Mouse (Mus musculus) intestine, embryonic 15.5 days (tissue): ENCODE measurements around the gene Phox2a. TPM values are rescaled to one million over a fixed set of nuclear protein-coding genes. Genes with fewer than 3 reads are reported as not detected.

ENCODE experiments used
- ATAC-seq: fragments of 200-750 bp; cut with Nextera tagmentation; 2 replicates; pipeline ENCODE4 v1.8.0; 2017; ENCODE audit warnings: moderate TSS enrichment, moderate library complexity
- H3K27ac ChIP-seq: fragments of 300-500 bp; sonication (generic); 2 replicates; pipeline ENCODE4 v1.5.1; 2015; ENCODE audit warnings: mild to moderate bottlenecking, inconsistent platforms
- H3K27me3 ChIP-seq: fragments of 300-500 bp; sonication (generic); replicated peaks from 2 replicates; pipeline ENCODE4 v1.6.1; 2015; ENCODE audit warnings: inconsistent platforms
- H3K36me3 ChIP-seq: fragments of 300-500 bp; sonication (generic); 2 replicates; pipeline ENCODE4 v1.6.1; 2015; ENCODE audit warnings: inconsistent platforms
- H3K4me1 ChIP-seq: fragments of 300-500 bp; sonication (generic); replicated peaks from 2 replicates; pipeline ENCODE4 v1.6.1; 2015; ENCODE audit warnings: inconsistent platforms
- H3K4me2 ChIP-seq: fragments of 300-500 bp; sonication (generic); replicated peaks from 2 replicates; pipeline ENCODE4 v1.6.1; 2015; ENCODE audit warnings: mild to moderate bottlenecking, inconsistent platforms
- H3K4me3 ChIP-seq: fragments of 300-500 bp; sonication (generic); replicated peaks from 2 replicates; pipeline ENCODE4 v1.5.1; 2015; ENCODE audit warnings: inconsistent platforms
- H3K9ac ChIP-seq: fragments of 300-500 bp; sonication (generic); 2 replicates; pipeline ENCODE4 v1.6.1; 2015; ENCODE audit warnings: inconsistent platforms
- H3K9me3 ChIP-seq: fragments of 300-500 bp; sonication (generic); 2 replicates; pipeline ENCODE4 v1.6.1; 2016; ENCODE audit warnings: inconsistent platforms
- WGBS: fragments of 180-500 bp; shearing (Covaris S2); methylation state at CpG from one replicate; pipeline ENCODE4 v1.1.7; 2015; 5-methylcytosine and 5-hydroxymethylcytosine counted together
- polyA plus RNA-seq: library from polyadenylated mRNA; unstranded; fragments of >200 nt; fragmentation: Nextera tagmentation; extraction: Ambion mirVana; gene quantifications from 2 replicates; pipeline ENCODE4 v1.2.1, GENCODE M21; 2015

Phox2a gene
- polyA plus RNA-seq, 1 experiment from 2014 or later, result 4.2 TPM

GRCm38 (mm10) chr7:101871296-101871695, 53.2 kb downstream of the Phox2a start:
- Histone ChIP-seq H3K9ac (no peak overlapping the region), H3K4me1 (peaks cover 9% of the 10 kb centered on the region; the same call in 1 of the 2 replicates), H3K4me3 (no peak overlapping the region), H3K27ac (peak overlapping the region; percentile 84), H3K4me2 (no peak overlapping the region; the same call in 1 of the 2 replicates), H3K36me3 (no peaks in the 10 kb centered on the region), H3K27me3 (no peaks in the 10 kb centered on the region), H3K9me3 (no peaks in the 10 kb centered on the region)
- peak; percentile 30 for ATAC-seq
- 68% methylated on average over 3 of the region's 3 CpGs for WGBS

Other genes with a start within 250 kb of the Phox2a start
- 0.47 and 0.55 TPM in 2 replicates for gene Art2b, start 232.7 kb upstream of the Phox2a start, polyA plus RNA-seq
- 51.4 and 53.0 TPM in 2 replicates for gene Clpb, start 154.7 kb upstream of the Phox2a start, polyA plus RNA-seq
- 34.9 and 35.4 TPM in 2 replicates for gene Inppl1, start 19.9 kb downstream of the Phox2a start, polyA plus RNA-seq
- gene Folr2, start 38.9 kb downstream of the Phox2a start, polyA plus RNA-seq, result 2.3 and 2.9 TPM in 2 replicates
- gene Anapc15, start 45.4 kb downstream of the Phox2a start, polyA plus RNA-seq, result 71.5 and 74.7 TPM in 2 replicates
- gene Folr1, start 52.5 kb downstream of the Phox2a start, polyA plus RNA-seq, result 121 and 149 TPM in 2 replicates
- gene Lamtor1, start 87.6 kb downstream of the Phox2a start, polyA plus RNA-seq, result 184 and 199 TPM in 2 replicates
- gene Tomt, start 88.0 kb downstream of the Phox2a start, polyA plus RNA-seq, result 0.29 and 0.38 TPM in 2 replicates
- gene Lrrc51, start 115.6 kb downstream of the Phox2a start, polyA plus RNA-seq, result 6.7 and 9.2 TPM in 2 replicates
- 54.6 and 55.5 TPM in 2 replicates for gene Numa1, start 115.8 kb downstream of the Phox2a start, polyA plus RNA-seq
- 2.3 and 2.8 TPM in 2 replicates for gene Il18bp, start 200.4 kb downstream of the Phox2a start, polyA plus RNA-seq
- 28.0 and 30.3 TPM in 2 replicates for gene Rnf121, start 247.2 kb downstream of the Phox2a start, polyA plus RNA-seq
- gene Xndc1, start 247.2 kb downstream of the Phox2a start, polyA plus RNA-seq, result 22.9 and 24.3 TPM in 2 replicates
- 0.75 and 1.0 TPM in 2 replicates for gene Xntrpc, start 247.4 kb downstream of the Phox2a start, polyA plus RNA-seq